ENCODE assay signal across 19 mouse cellular contexts in the genomic region with DNA sequence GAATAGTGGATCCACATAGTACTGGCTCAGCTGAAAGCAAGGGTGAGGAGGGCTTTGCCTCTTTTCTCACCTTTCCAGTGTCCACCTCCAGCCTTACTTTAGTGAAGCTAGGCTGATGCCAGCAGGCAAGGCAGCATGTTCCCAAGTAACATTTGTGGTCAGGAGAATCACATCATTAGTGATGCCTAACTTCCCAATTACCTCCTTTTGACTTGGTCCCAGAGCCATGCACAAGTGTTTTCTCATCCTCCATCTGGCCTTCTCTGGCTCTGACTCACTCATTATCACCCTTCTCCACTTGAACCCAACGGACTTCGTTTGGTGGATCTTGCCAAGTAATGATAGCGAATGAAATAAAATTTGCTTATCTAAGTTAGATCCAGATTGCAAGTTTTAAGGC.
DNase-seq lines count a peak whose midpoint lies in the region; ATAC-seq lines count a peak whose summit lies in the region.
"Had no signal": no experiment of that assay in that cellular context is flagged by ENCODE, and none has a peak within 500 bp of the region (broad histone marks: within the 10 kb centered on the region; RNA-seq: fewer than 3 reads in every experiment).

No protein-coding gene starts in this region.

- no peak overlapping the region for H3K4me3 ChIP-seq in forebrain, embryonic 16.5 days (replicated peaks; ENCODE audit: low read length)
- H3K4me3 ChIP-seq in forebrain, embryonic 13.5 days, result no peak overlapping the region
- H3K4me3 ChIP-seq in hindbrain, embryonic 16.5 days (ENCODE audit: low read length), result no peak overlapping the region
- H3K4me3 ChIP-seq in hindbrain, embryonic 13.5 days, result no peak overlapping the region
- no peak overlapping the region for H3K4me3 ChIP-seq in neural tube, embryonic 15.5 days (replicated peaks)
- H3K4me3 ChIP-seq: hindbrain, embryonic 10.5 days; limb, embryonic 13.5 days; liver, embryonic 13.5 days; midbrain, embryonic 12.5 days had no signal

- 0 out of 2 replicates have a peak, but pooled peaks have one; percentile 38 for ATAC-seq in forebrain, embryonic 16.5 days
- ATAC-seq in forebrain, embryonic 13.5 days, result no peak
- ATAC-seq in hindbrain, embryonic 16.5 days, result peak; percentile 75
- ATAC-seq in hindbrain, embryonic 13.5 days (ENCODE audit: low FRiP score), result no peak
- ATAC-seq in neural tube, embryonic 15.5 days (ENCODE audit: low FRiP score), result no peak
- ATAC-seq: forebrain, embryonic 14.5 days had no signal

- WGBS in forebrain, embryonic 16.5 days, result 58% methylated on average over 3 of the region's 3 CpGs
- 92% methylated on average over 3 of the region's 3 CpGs for WGBS in forebrain, embryonic 13.5 days
- 78% methylated on average over 3 of the region's 3 CpGs for WGBS in hindbrain, embryonic 16.5 days
- 92% methylated on average over 3 of the region's 3 CpGs for WGBS in hindbrain, embryonic 13.5 days
- 91% methylated on average over 3 of the region's 3 CpGs for WGBS in neural tube, embryonic 15.5 days

- H3K4me1 ChIP-seq in forebrain, embryonic 16.5 days (replicated peaks; ENCODE audit: control insufficient read depth, insufficient read depth, low read length), result no peaks in the 10 kb centered on the region
- no peaks in the 10 kb centered on the region for H3K4me1 ChIP-seq in forebrain, embryonic 13.5 days
- no peaks in the 10 kb centered on the region for H3K4me1 ChIP-seq in hindbrain, embryonic 16.5 days (ENCODE audit: control insufficient read depth, insufficient read depth, low read depth, low read length)
- no peaks in the 10 kb centered on the region for H3K4me1 ChIP-seq in hindbrain, embryonic 13.5 days (replicated peaks)
- H3K4me1 ChIP-seq in neural tube, embryonic 15.5 days, result no peaks in the 10 kb centered on the region
- H3K4me1 ChIP-seq: hindbrain, embryonic 10.5 days; liver, embryonic 13.5 days; midbrain, embryonic 12.5 days had no signal

- H3K4me2 ChIP-seq in forebrain, embryonic 16.5 days (ENCODE audit: low read length), result no peak overlapping the region
- no peak overlapping the region for H3K4me2 ChIP-seq in forebrain, embryonic 13.5 days
- H3K4me2 ChIP-seq in hindbrain, embryonic 16.5 days (ENCODE audit: low read length), result no peak overlapping the region
- no peak overlapping the region for H3K4me2 ChIP-seq in hindbrain, embryonic 13.5 days
- no peak overlapping the region for H3K4me2 ChIP-seq in neural tube, embryonic 15.5 days
- H3K4me2 ChIP-seq: limb, embryonic 13.5 days; liver, embryonic 13.5 days; lung, embryonic 14.5 days; midbrain, embryonic 12.5 days had no signal

- no peaks in the 10 kb centered on the region for H3K9me3 ChIP-seq in forebrain, embryonic 16.5 days (ENCODE audit: control insufficient read depth, low read length)
- no peaks in the 10 kb centered on the region for H3K9me3 ChIP-seq in forebrain, embryonic 13.5 days (replicated peaks)
- H3K9me3 ChIP-seq in hindbrain, embryonic 16.5 days (ENCODE audit: control insufficient read depth, low read length), result no peaks in the 10 kb centered on the region
- H3K9me3 ChIP-seq in hindbrain, embryonic 13.5 days, result no peaks in the 10 kb centered on the region
- H3K9me3 ChIP-seq in neural tube, embryonic 15.5 days (replicated peaks), result no peaks in the 10 kb centered on the region
- H3K9me3 ChIP-seq: hindbrain, embryonic 10.5 days; limb, embryonic 13.5 days; liver, embryonic 13.5 days; midbrain, embryonic 12.5 days had no signal

- H3K9ac ChIP-seq in forebrain, embryonic 16.5 days (replicated peaks; ENCODE audit: low read depth, low read length), result no peak overlapping the region
- H3K9ac ChIP-seq in forebrain, embryonic 13.5 days, result no peak overlapping the region
- no peak overlapping the region for H3K9ac ChIP-seq in hindbrain, embryonic 16.5 days (ENCODE audit: low read depth, low read length)
- H3K9ac ChIP-seq in hindbrain, embryonic 13.5 days, result no peak overlapping the region
- no peak overlapping the region for H3K9ac ChIP-seq in neural tube, embryonic 15.5 days (replicated peaks)
- H3K9ac ChIP-seq: limb, embryonic 13.5 days; liver, embryonic 13.5 days; lung, embryonic 14.5 days; midbrain, embryonic 12.5 days had no signal

- no peak overlapping the region for H3K27ac ChIP-seq in forebrain, embryonic 16.5 days (ENCODE audit: low read length)
- no peak overlapping the region for H3K27ac ChIP-seq in forebrain, embryonic 13.5 days
- H3K27ac ChIP-seq in hindbrain, embryonic 16.5 days (ENCODE audit: low read depth, low read length), result no peak overlapping the region
- no peak overlapping the region for H3K27ac ChIP-seq in hindbrain, embryonic 13.5 days
- no peak overlapping the region for H3K27ac ChIP-seq in neural tube, embryonic 15.5 days (replicated peaks)
- H3K27ac ChIP-seq: hindbrain, embryonic 10.5 days; limb, embryonic 13.5 days; liver, embryonic 13.5 days; midbrain, embryonic 12.5 days had no signal

- no peaks in the 10 kb centered on the region for H3K36me3 ChIP-seq in forebrain, embryonic 16.5 days (ENCODE audit: control insufficient read depth, insufficient read depth)
- no peaks in the 10 kb centered on the region for H3K36me3 ChIP-seq in forebrain, embryonic 13.5 days (ENCODE audit: poor library complexity, severe bottlenecking)
- no peaks in the 10 kb centered on the region for H3K36me3 ChIP-seq in hindbrain, embryonic 16.5 days (ENCODE audit: control insufficient read depth, insufficient read depth, low read length)
- no peaks in the 10 kb centered on the region for H3K36me3 ChIP-seq in hindbrain, embryonic 13.5 days
- H3K36me3 ChIP-seq in neural tube, embryonic 15.5 days, result no peaks in the 10 kb centered on the region
- H3K36me3 ChIP-seq: hindbrain, embryonic 10.5 days; limb, embryonic 13.5 days; liver, embryonic 13.5 days; midbrain, embryonic 12.5 days had no signal

- peak; percentile 87 for DNase-seq in Muller cell, postnatal 12 days (ENCODE audit: inconsistent ontology term)
- DNase-seq in brain, adult 2 months (ENCODE audit: low read depth, low spot score), result peak; percentile 18
- DNase-seq in natural killer cell, adult 2 months (ENCODE audit: low spot score in 2 of 2), result no peak
- DNase-seq: adrenal gland, adult 2 months; kidney, postnatal 36 days; liver, embryonic 13.5 days; lung, embryonic 14.5 days; right cerebral cortex, postnatal 14 days; spleen, adult 18-20 months; thymus, postnatal 4 days had no signal

- H3K27me3 ChIP-seq in forebrain, embryonic 16.5 days (replicated peaks; ENCODE audit: control insufficient read depth, insufficient read depth, low read length), result no peaks in the 10 kb centered on the region
- H3K27me3 ChIP-seq in forebrain, embryonic 13.5 days, result no peaks in the 10 kb centered on the region
- H3K27me3 ChIP-seq in hindbrain, embryonic 16.5 days (replicated peaks; ENCODE audit: control insufficient read depth, insufficient read depth, low read length), result no peaks in the 10 kb centered on the region
- no peaks in the 10 kb centered on the region for H3K27me3 ChIP-seq in hindbrain, embryonic 13.5 days
- H3K27me3 ChIP-seq in neural tube, embryonic 15.5 days (replicated peaks), result no peaks in the 10 kb centered on the region
- H3K27me3 ChIP-seq: limb, embryonic 13.5 days; liver, embryonic 13.5 days; midbrain, embryonic 12.5 days had no signal

Comparison
In these comparisons a context has a peak if more than half of its experiments do, and no peak if none do; other contexts are left out.
1. ATAC-seq: peak in forebrain, embryonic 16.5 days (single experiment) and hindbrain, embryonic 16.5 days (single experiment); none in forebrain, embryonic 13.5 days (single experiment), hindbrain, embryonic 13.5 days (single experiment) and neural tube, embryonic 15.5 days (single experiment).
2. DNase-seq: peak in Muller cell, postnatal 12 days (single experiment) and brain, adult 2 months (single experiment); none in natural killer cell, adult 2 months (0 of 2).